Mouse (Mus musculus) CH12.LX (cell line): ENCODE results near the gene Ccdc62. TPM values are rescaled to one million over a fixed set of nuclear protein-coding genes. Genes with fewer than 3 reads are reported as not detected.

Experiments used
- DNase-seq: peaks from one replicate; pipeline ENCODE4 v3.0.0-alpha.2; 2013; ENCODE audit errors: extremely low read depth
- H3K27ac ChIP-seq: 2 replicates; pipeline ENCODE4 v1.5.1; 2012; ENCODE audit warnings: low read depth, mild to moderate bottlenecking, control low read depth, moderate library complexity; ENCODE audit not compliant: insufficient read depth
- H3K27me3 ChIP-seq: replicated peaks from 2 replicates; pipeline ENCODE3; 2012; ENCODE audit warnings: inconsistent platforms
- H3K36me3 ChIP-seq, 2 experiments: replicated peaks in 1 of 2; 2 replicates each; pipeline versions ENCODE3 to v1.6.1; 2012; ENCODE audit warnings: inconsistent platforms in 1 of 2, low read length in 1 of 2, mild to moderate bottlenecking in 1 of 2, mixed read lengths in 1 of 2, moderate library complexity in 1 of 2; ENCODE audit not compliant: control insufficient read depth in 1 of 2, insufficient read depth in 1 of 2
- H3K4me1 ChIP-seq, 2 experiments: 2 replicates each; pipeline ENCODE4 v1.6.1; 2012; ENCODE audit warnings: inconsistent platforms in 1 of 2, moderate library complexity in 1 of 2; ENCODE audit not compliant: insufficient read depth in 2 of 2, control insufficient read depth in 1 of 2
- H3K4me2 ChIP-seq: 2 replicates; pipeline ENCODE4 v1.6.1; 2012; ENCODE audit warnings: low read depth, mild to moderate bottlenecking, control low read depth; ENCODE audit not compliant: poor library complexity, insufficient read depth, severe bottlenecking
- H3K4me3 ChIP-seq, 3 experiments: fragments of 150-350 bp in 1 of 3; sonication (generic) in 1 of 3; replicated peaks in 1 of 3; 2 replicates each; pipeline versions ENCODE3 to v1.5.1; 2011 to 2012; ENCODE audit warnings: low read depth in 2 of 3, low read length in 2 of 3, mild to moderate bottlenecking in 2 of 3, moderate library complexity in 2 of 3, control low read depth in 1 of 3, improper control_type of control experiment in 1 of 3, inconsistent platforms in 1 of 3, mixed read lengths in 1 of 3; ENCODE audit not compliant: poor library complexity in 1 of 3
- H3K79me2 ChIP-seq: replicated peaks from 2 replicates; pipeline ENCODE4 v1.6.1; 2012; ENCODE audit warnings: mild to moderate bottlenecking, moderate library complexity; ENCODE audit not compliant: control insufficient read depth, poor library complexity, insufficient read depth, severe bottlenecking; ENCODE audit errors: extremely low read depth
- H3K9ac ChIP-seq: 2 replicates; pipeline ENCODE4 v1.6.1; 2012; ENCODE audit warnings: low read depth, mild to moderate bottlenecking, control low read depth, moderate library complexity; ENCODE audit not compliant: insufficient read depth
- H3K9me3 ChIP-seq: replicated peaks from 2 replicates; pipeline ENCODE3; 2012; ENCODE audit warnings: low read length, inconsistent platforms, mixed read lengths
- BHLHE40 ChIP-seq: IDR thresholded peaks from 2 replicates; pipeline ENCODE4 v1.6.1; 2011; ENCODE audit warnings: mild to moderate bottlenecking, low read depth, low read length, improper control_type of control experiment
- CHD1 ChIP-seq: IDR thresholded peaks from 2 replicates; pipeline ENCODE4 v1.6.1; 2012; ENCODE audit warnings: low read depth, low read length, improper control_type of control experiment, inconsistent platforms
- CHD2 ChIP-seq: IDR thresholded peaks from 2 replicates; pipeline ENCODE4 v1.6.1; 2011; ENCODE audit warnings: low read length, improper control_type of control experiment
- E2F4 ChIP-seq: IDR thresholded peaks from 2 replicates; pipeline ENCODE4 v1.6.1; 2011; ENCODE audit warnings: low read depth, low read length, improper control_type of control experiment; ENCODE audit not compliant: insufficient replicate concordance
- ELF1 ChIP-seq: IDR thresholded peaks from 2 replicates; pipeline ENCODE4 v1.6.1; 2014; ENCODE audit warnings: low read depth, mild to moderate bottlenecking, inconsistent platforms, low read length, improper control_type of control experiment
- EP300 ChIP-seq: IDR thresholded peaks from 2 replicates; pipeline ENCODE4 v1.6.1; 2011; ENCODE audit warnings: low read length, improper control_type of control experiment
- ETS1 ChIP-seq: conservative IDR thresholded peaks from 2 replicates; pipeline ENCODE4 v1.6.1; 2012; ENCODE audit warnings: low read depth, mild to moderate bottlenecking, inconsistent platforms, low read length, improper control_type of control experiment, moderate library complexity
- GABPA ChIP-seq: IDR thresholded peaks from 2 replicates; pipeline ENCODE4 v1.6.1; 2012; ENCODE audit warnings: low read depth, low read length, improper control_type of control experiment, inconsistent platforms; ENCODE audit not compliant: insufficient replicate concordance
- HCFC1 ChIP-seq: IDR thresholded peaks from 2 replicates; pipeline ENCODE4 v1.6.1; 2012; ENCODE audit warnings: low read depth, mild to moderate bottlenecking, inconsistent platforms, low read length, improper control_type of control experiment
- IRF4 ChIP-seq: IDR thresholded peaks from 2 replicates; pipeline ENCODE4 v1.6.1; 2014; ENCODE audit warnings: low read depth, mild to moderate bottlenecking, inconsistent platforms, low read length, improper control_type of control experiment
- KAT2A ChIP-seq: IDR thresholded peaks from 2 replicates; pipeline ENCODE4 v1.6.1; 2012; ENCODE audit warnings: low read length, improper control_type of control experiment, inconsistent platforms; ENCODE audit not compliant: insufficient replicate concordance
- MAFK ChIP-seq: IDR thresholded peaks from 2 replicates; pipeline ENCODE4 v1.6.1; 2011; ENCODE audit warnings: low read length, improper control_type of control experiment; ENCODE audit not compliant: insufficient replicate concordance
- MAX ChIP-seq: IDR thresholded peaks from 2 replicates; pipeline ENCODE4 v1.6.1; 2011; ENCODE audit warnings: low read length, improper control_type of control experiment
- MAZ ChIP-seq: IDR thresholded peaks from 2 replicates; pipeline ENCODE4 v1.6.1; 2012; ENCODE audit warnings: low read depth, mild to moderate bottlenecking, inconsistent platforms, low read length, improper control_type of control experiment, moderate library complexity
- MEF2A ChIP-seq: IDR thresholded peaks from 2 replicates; pipeline ENCODE4 v1.6.1; 2014; ENCODE audit warnings: low read depth, mild to moderate bottlenecking, inconsistent platforms, low read length, improper control_type of control experiment, borderline replicate concordance
- MXI1 ChIP-seq: IDR thresholded peaks from 2 replicates; pipeline ENCODE4 v1.6.1; 2011; ENCODE audit warnings: mild to moderate bottlenecking, low read depth, low read length, improper control_type of control experiment
- MYC ChIP-seq: IDR thresholded peaks from 2 replicates; pipeline ENCODE4 v1.6.1; 2011; ENCODE audit warnings: low read depth, mild to moderate bottlenecking, improper control_type of control experiment, low read length
- NELFE ChIP-seq: IDR thresholded peaks from 2 replicates; pipeline ENCODE4 v1.6.1; 2011; ENCODE audit warnings: low read depth, low read length, improper control_type of control experiment
- NRF1 ChIP-seq: IDR thresholded peaks from 2 replicates; pipeline ENCODE4 v1.6.1; 2014; ENCODE audit warnings: low read depth, mild to moderate bottlenecking, inconsistent platforms, low read length, improper control_type of control experiment, moderate library complexity
- PAX5 ChIP-seq: IDR thresholded peaks from 2 replicates; pipeline ENCODE4 v1.6.1; 2012; ENCODE audit warnings: low read length, inconsistent platforms, mixed read lengths
- POLR2A ChIP-seq: IDR thresholded peaks from 2 replicates; pipeline ENCODE4 v1.6.1; 2011; ENCODE audit warnings: low read depth, mild to moderate bottlenecking, improper control_type of control experiment, low read length
- POLR2AphosphoS2 ChIP-seq: IDR thresholded peaks from 2 replicates; pipeline ENCODE4 v1.6.1; 2011; ENCODE audit warnings: low read depth, low read length, improper control_type of control experiment
- RCOR1 ChIP-seq: conservative IDR thresholded peaks from 2 replicates; pipeline ENCODE4 v1.6.1; 2012; ENCODE audit warnings: low read depth, mild to moderate bottlenecking, inconsistent platforms, low read length, improper control_type of control experiment
- SIN3A ChIP-seq: IDR thresholded peaks from 2 replicates; pipeline ENCODE4 v1.6.1; 2012; ENCODE audit warnings: low read length, improper control_type of control experiment, inconsistent platforms
- SMC3 ChIP-seq: IDR thresholded peaks from 2 replicates; pipeline ENCODE4 v1.6.1; 2011; ENCODE audit warnings: low read depth, low read length, improper control_type of control experiment
- TBP ChIP-seq: conservative IDR thresholded peaks from 2 replicates; pipeline ENCODE4 v1.6.1; 2011; ENCODE audit warnings: low read depth, low read length, improper control_type of control experiment
- TCF12 ChIP-seq: IDR thresholded peaks from 2 replicates; pipeline ENCODE4 v1.6.1; 2014; ENCODE audit warnings: low read depth, mild to moderate bottlenecking, inconsistent platforms, low read length, improper control_type of control experiment
- UBTF ChIP-seq: IDR thresholded peaks from 2 replicates; pipeline ENCODE4 v1.6.1; 2012; ENCODE audit warnings: low read depth, mild to moderate bottlenecking, inconsistent platforms, low read length, improper control_type of control experiment, moderate library complexity
- ZC3H11A ChIP-seq: IDR thresholded peaks from 2 replicates; pipeline ENCODE4 v1.6.1; 2012; ENCODE audit warnings: low read depth, mild to moderate bottlenecking, inconsistent platforms, low read length, improper control_type of control experiment
- ZMIZ1 ChIP-seq: IDR thresholded peaks from 2 replicates; pipeline ENCODE4 v1.6.1; 2012; ENCODE audit warnings: low read depth, mild to moderate bottlenecking, inconsistent platforms, low read length, improper control_type of control experiment
- ZNF384 ChIP-seq: IDR thresholded peaks from 2 replicates; pipeline ENCODE4 v1.6.1; 2012; ENCODE audit warnings: low read depth, low read length, improper control_type of control experiment, inconsistent platforms
- dilution Hi-C: fragments of 300-500 bp; cut with MboI; formaldehyde crosslinking; loops from 2 replicates; pipeline ENCODE4 v1.14.3; 2020; ENCODE audit warnings: low sequenced_read_pairs; ENCODE audit not compliant: extremely low pct_unique_long_range_greater_than_20kb, extremely low pct_ligation_motif_present
- in situ Hi-C: fragments of 300-500 bp; cut with MboI; formaldehyde crosslinking; loops from 3 replicates; pipeline ENCODE4 v1.14.3; 2019; ENCODE audit warnings: low sequenced_read_pairs, low pct_ligation_motif_present, low pct_unique_long_range_greater_than_20kb, mixed read lengths
- polyA plus RNA-seq: library from polyadenylated mRNA; unstranded; fragments of >175 nt; gene quantifications from 2 replicates; pipeline ENCODE4 v1.2.1, GENCODE M21; 2012; ENCODE audit warnings: low read depth; ENCODE audit not compliant: insufficient read length
- total RNA-seq, 2 experiments: library from RNA; depleted of rRNA; stranded (reverse); fragments of 300-350 nt in 1 of 2; fragments of >200 nt in 1 of 2; gene quantifications; 2 replicates each; pipeline ENCODE4 v1.2.3; 2012 to 2014

Ccdc62 gene
- 5.3 and 6.2 TPM in 2 replicates for total RNA-seq (2012; rRNA removed)
- 2.0 and 2.6 TPM in 2 replicates for total RNA-seq (2014; rRNA removed)
- polyA plus RNA-seq = 1.6 and 2.2 TPM in 2 replicates

- in situ Hi-C loops = no loop called here
- Histone ChIP-seq H3K27ac (peak within 1 kb of the TSS; percentile 23; the same call in 1 of the 2 replicates), H3K27me3 (no peaks in the 10 kb centered on the region), H3K4me1 (peaks cover 2 to 11% of the 10 kb centered on the region in 2 experiments; a peak in 2 of 4 replicates), H3K9ac (peak within 1 kb of the TSS; percentile 86), H3K9me3 (peaks cover 2% of the 10 kb centered on the region), H3K36me3 (peaks cover 27 to 41% of the 10 kb centered on the region in 2 experiments)
- TF ChIP-seq MAZ (peak; percentile 81), POLR2AphosphoS2 (peak; percentile 98), UBTF (peak; percentile 72; the same call in 1 of the 2 replicates), MXI1 (peak; percentile 84; the same call in 1 of the 2 replicates), E2F4 (no peak), MYC (0 out of 2 replicates have a peak, but pooled peaks have one; percentile 63), POLR2A (peak; percentile 96), CHD1 (0 out of 2 replicates have a peak, but pooled peaks have one; percentile 49), PAX5 (no peak), MAX (peak; percentile 89), IRF4 (peak; percentile 63; the same call in 1 of the 2 replicates), ZNF384 (no peak), NRF1 (peak; percentile 95), GABPA (no peak), MAFK (no peak), SIN3A (peak; percentile 75), CHD2 (peak; percentile 99), RCOR1 (no peak), ETS1 (peak; percentile 41; the same call in 1 of the 2 replicates), SMC3 (no peak), ZMIZ1 (peak; percentile 97), ZC3H11A (no peak), ELF1 (peak; percentile 66), NELFE (peak; percentile 97), HCFC1 (peak; percentile 76), TBP (0 out of 2 replicates have a peak, but pooled peaks have one; percentile 49), TCF12 (peak; percentile 92), MEF2A (peak; percentile 71), BHLHE40 (peak; percentile 69; the same call in 1 of the 2 replicates), EP300 (no peak), KAT2A (0 out of 2 replicates have a peak, but pooled peaks have one; percentile 51)
- TF ChIP-seq, all 38 proteins: peak for 22
- dilution Hi-C loops = no loop called here
- peak within 1 kb of the TSS; percentile 76 to 85 (median 77) for H3K4me3 ChIP-seq
- peak within 1 kb of the TSS; percentile 64 for H3K4me2 ChIP-seq
- H3K79me2 ChIP-seq = peaks cover 2% of the 10 kb centered on the region; the same call in 1 of the 2 replicates
- peak; percentile 94 for DNase-seq
Observed at GRCm38 (mm10) chr5:123930508-123930989, at the start of gene Ccdc62. TSS of gene Ccdc62 (plus strand) at chr5:123930679.
